Mouse (Mus musculus) layer of hippocampus, postnatal 10 days (tissue): ENCODE measurements around the gene Cox7c. TPM values are rescaled to one million over a fixed set of nuclear protein-coding genes. Genes with fewer than 3 reads are reported as not detected.
"Not testable (repeated sequence)": the region's sequence is repeated elsewhere in the genome, so short reads cannot be mapped to it uniquely, and the experiment has no call there.

Experiments used
- DNase-seq, 2 experiments: peaks; one replicate each; pipeline ENCODE4 v3.0.0; 2021; ENCODE audit warnings: low spot score in 2 of 2
- long read RNA-seq: library from polyadenylated mRNA; stranded (forward); transcript quantifications from one replicate; pipeline ENCODE4 v2.0.0, GENCODE M21; 2023
- total RNA-seq, 2 experiments: library from RNA; stranded (reverse); gene quantifications; 2 replicates each; pipeline ENCODE4 v1.2.3; 2021

The Cox7c gene
- 100 to 1,000 TPM; 358 to 403 TPM for total RNA-seq
- long read RNA-seq, transcript Cox7c-204 (2 exons, 709 nt) = minor isoform, 6 of 574 reads
- long read RNA-seq, transcript Cox7c-201 (3 exons, 315 nt) = minor isoform, 14 of 574 reads
- long read RNA-seq, transcript Cox7c-203 (3 exons, 540 nt) = major isoform, 551 of 574 reads
- long read RNA-seq, partial matches to known transcripts = 3 of 574 reads
- long read RNA-seq, other reads (novel, unspliced or antisense) = 0 of 574 reads

- DNase-seq = peak; percentile 78 to 86
These were observed at the start of gene Cox7c for GRCm38 (mm10) chr13:86046254-86046951. Cox7c (minus strand) TSS chr13:86046904.

GRCm38 (mm10) chr13:86068011-86068724 lies 21.5 kb upstream of the Cox7c start:
- DNase-seq = no peak

- DNase-seq = no peak
These were observed 20.8 kb upstream of the Cox7c start for GRCm38 (mm10) chr13:86067508-86067907.

GRCm38 (mm10) chr13:86054091-86054490 lies 7.4 kb upstream of the Cox7c start:
- not testable (repeated sequence) for DNase-seq

- no peak for DNase-seq
These were observed 41.6 kb downstream of the Cox7c start for GRCm38 (mm10) chr13:86004907-86005675.
